Mouse (Mus musculus): Measurements from ENCODE around the gene Mlec. TPM values are rescaled to one million over a fixed set of nuclear protein-coding genes. Genes with fewer than 3 reads are reported as not detected.
A peak's percentile ranks its signal among the peaks of the same experiment; 100 is the strongest.
"Not testable (repeated sequence)": the region's sequence is repeated elsewhere in the genome, so short reads cannot be mapped to it uniquely, and the experiment has no call there.

The Mlec gene
- total RNA-seq, 2 experiments from 2014 or later = 198 to 217 TPM

DNA sequence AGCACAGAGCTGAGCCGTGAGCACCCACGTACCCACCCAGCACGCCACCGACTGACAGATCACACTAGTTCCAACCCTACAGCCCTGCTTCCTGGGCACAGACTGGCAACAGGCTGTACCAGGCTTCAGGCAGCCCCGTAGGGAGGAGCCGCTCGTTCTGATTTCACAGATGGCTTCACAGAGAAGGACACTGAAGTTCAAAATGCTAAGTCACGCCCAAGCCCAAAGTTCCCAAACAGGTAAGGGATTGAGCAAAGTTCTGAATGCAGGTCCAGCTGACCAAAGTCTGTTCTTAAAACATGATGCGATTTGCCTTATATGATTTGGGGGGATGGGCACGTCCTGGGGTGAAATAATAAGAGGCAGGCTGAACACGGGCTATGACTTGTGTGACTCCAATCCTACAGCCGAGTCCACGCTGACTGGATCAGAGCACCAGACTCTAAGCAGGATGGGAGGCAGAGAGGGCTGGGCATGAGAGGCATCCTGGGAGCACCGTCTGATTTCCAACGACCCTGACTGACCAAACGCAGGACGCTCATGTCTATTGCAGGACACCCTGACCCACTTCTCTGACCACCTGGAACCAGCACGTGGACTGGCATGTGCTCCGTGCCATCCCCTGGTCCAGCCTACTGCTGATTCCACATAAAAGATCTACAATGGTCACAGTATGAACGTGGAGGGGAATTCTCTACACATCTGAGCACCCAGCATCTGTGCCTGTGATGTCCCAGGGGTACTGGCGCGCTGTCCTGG, 30.4 kb downstream of the Mlec start:
- DNase-seq (ENCODE audit: low spot score in 2 of 2) = no peak

DNA sequence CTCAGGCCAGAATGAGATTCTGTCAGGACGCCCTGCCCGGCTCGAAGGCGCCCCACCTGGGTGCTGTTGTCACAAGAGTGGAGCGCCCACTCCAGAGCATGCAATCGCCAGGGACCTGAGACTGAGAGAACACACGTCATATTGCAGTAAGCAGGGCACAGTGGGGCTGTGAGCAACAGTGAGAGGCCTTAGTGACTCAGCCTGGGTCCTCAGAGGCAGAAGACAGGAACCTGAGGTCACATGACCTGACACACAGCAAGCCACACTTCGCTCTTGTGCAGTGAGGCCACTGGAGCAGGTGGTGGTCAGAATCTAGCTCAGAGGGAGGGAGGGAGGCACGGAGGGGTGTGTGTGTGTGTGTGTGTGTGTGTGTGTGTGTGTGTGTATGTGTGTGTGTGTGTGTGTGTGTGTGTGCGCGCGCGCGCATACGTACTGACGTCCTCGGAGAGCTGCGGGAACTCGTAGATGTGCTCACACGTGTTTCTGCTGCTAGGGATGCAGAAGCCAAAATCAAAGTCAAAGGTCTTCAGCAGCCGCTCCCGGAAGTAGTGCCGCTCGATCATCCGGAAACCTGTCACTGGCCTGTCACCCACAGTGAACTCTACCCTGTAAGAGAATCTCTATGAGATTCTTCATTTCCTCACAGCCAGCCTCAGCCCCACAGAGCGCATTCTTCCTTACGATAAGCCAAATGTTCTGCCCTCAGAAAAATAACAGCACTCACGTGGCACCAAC, 31.2 kb downstream of the Mlec start:
- DNase-seq (ENCODE audit: low spot score in 2 of 2) = no peak

DNA sequence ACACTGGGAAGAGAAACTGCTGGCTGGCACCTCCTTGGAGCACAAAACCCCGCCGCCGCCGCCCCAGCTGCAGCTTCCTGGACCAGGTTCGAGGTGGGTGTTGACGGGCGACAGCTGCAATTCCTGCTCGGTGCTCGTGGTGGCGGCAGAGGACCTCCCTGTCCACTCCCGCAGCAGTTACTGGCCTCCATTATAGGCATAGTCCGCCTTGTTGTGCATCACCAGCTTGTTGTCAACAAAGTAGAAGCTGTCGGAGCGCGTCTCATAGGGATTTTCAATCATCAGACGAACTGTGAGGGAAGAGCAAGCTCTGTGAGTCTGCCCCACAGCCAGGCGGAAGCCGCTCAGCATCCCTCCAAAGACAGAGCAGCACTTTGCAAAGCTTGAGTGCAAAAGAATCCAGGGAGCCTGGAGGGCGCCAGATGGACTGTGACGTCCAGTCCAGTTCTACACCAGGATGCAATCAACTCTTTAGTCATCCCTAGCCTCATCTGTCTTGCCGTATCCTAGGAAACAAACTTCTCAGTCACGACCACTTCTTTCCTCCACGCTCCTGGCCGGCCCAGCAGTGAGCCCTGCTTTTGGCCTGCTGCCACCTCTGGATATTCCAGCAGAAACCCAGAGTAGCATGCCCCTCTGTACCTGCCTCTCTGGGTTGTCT, 32.6 kb downstream of the Mlec start:
- DNase-seq (ENCODE audit: low spot score in 2 of 2) = peak; percentile 62 to 84

DNA sequence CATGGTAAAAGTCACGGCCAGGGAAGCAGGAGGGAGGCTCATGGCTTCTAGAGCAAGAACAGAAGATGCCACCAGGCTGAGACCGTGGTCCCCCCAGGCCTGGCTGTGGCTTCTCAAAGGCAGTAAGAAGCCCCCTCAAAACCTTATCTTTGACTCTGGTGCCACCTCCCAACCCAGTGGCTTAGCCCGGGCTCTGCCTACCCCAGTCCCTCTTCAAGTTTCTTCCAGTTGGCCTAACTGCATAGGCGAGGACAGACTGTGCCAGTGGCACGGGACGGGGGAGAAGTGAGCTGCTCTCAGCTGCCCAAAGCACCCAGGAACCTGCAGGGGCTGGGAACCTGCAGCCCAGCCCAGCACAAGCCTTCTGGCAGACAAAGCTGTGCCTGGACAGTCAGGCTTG, 33.3 kb downstream of the Mlec start:
- no peak for DNase-seq (ENCODE audit: low spot score in 2 of 2)

DNA sequence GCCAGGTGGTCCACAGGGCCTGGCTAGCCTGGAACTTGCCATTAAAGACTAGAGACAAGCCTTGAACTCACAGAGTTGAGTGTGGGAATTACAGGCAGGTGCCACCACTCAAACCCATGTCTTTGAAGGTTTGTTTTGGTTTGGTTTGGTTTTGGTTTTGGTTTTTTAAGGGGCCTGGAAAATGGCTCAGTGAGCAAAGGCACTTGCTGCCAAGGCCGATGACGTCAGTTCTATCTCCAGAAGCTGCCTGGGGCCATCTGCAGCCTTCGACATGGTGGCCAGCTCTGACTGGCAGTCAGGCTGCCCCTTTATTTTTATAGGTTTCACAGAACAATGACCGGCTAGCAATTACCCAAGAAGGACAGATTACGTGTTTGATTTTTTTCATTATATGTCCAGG, 37.0 kb downstream of the Mlec start:
- no peak for DNase-seq (ENCODE audit: low spot score in 2 of 2)

DNA sequence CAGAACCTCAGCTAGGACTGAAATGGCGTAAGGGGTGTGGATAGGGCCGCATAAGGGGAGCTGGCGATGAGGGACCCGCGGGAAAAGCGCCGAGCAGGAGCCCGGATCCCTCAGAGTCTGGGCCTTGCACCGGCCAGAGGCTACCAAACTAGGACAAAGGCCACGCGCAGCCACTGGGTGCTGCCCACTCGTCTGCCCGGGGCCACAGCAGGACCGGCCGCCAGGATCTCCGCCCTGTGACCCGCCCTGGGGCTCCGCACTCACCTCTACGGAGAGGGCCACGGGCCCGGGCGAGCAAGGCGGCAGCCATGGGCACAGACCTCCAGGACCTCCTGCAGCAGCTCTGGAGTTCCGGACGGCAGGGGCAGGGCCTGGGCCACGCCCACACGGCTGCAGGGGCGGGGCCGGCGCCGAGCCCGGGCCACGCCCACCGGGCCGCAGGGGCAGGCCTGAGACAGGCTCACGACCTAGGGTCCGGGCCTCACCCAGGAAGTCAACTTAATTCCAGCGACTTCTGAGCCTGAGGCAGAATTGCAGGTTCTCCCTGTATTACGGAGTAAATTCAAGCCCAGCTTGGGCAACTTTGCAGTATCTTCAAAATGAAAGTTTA, 38.9 kb downstream of the Mlec start, which contains the start of gene Acads:
Gene Acads (minus strand): TSS at position 386 of the 610 bp plus-strand sequence.
- peak; percentile 76 to 80 for DNase-seq (ENCODE audit: low spot score in 2 of 2)

DNA sequence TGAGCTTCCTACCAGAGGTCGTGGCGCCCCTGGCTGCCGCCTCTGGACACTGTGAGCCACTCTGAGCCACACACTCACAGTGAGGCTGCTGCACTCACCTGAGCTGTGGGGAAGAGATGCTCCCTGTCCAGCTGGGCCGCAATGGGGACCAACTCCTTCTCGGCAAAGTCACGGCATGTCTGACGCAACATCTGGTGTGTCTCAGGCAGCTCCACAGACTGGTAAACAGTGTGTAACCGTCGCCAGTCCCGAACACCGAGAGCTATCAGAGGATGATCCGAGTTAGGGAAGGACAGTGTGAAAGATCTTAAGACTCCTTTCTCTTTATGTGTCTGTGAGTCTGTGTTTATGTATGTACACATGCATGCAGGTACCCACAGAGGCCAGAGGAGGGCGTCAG, 40.5 kb downstream of the Mlec start:
- no peak for DNase-seq (ENCODE audit: low spot score in 2 of 2)

DNA sequence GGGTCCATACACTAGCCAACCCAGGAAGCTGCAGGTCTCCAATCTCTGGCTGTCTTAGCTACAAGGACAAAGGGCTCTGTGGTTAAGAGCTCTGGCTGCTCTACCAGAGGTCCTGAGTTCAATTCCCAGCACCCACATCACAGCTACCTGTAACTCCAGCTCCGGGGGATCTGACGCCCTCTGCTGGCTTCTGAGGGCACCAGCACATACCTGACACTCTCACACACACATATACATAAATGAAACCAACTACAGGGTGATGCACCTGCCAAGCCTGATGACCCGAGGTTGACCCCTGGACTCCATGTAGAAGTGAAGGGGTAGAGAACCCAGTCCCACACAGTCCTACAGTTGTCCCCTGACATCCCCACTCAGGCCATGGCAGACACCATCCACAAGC, 41.6 kb downstream of the Mlec start:
- DNase-seq (ENCODE audit: low spot score in 2 of 2) = no peak

DNA sequence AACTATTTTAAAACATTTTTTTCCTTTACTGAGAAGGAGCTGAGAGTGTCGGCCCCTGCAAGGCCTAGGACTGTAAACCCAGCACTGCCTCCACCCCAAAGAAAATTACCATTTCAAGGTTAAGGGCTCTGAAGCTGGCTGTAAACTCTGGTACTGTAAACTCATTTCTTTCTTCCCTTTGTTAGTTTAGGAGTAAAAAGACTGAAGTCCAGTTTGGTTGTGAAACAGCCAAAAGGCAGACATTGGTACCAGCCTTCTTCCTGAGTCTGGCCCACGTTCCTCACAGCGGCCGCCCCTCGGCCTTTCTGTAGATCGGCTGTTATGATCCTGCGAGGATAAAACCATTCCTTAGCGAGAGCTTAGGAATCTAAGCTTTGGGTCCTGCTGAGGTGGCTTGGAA, 43.5 kb downstream of the Mlec start:
- no peak for DNase-seq (ENCODE audit: low spot score in 2 of 2)

DNA sequence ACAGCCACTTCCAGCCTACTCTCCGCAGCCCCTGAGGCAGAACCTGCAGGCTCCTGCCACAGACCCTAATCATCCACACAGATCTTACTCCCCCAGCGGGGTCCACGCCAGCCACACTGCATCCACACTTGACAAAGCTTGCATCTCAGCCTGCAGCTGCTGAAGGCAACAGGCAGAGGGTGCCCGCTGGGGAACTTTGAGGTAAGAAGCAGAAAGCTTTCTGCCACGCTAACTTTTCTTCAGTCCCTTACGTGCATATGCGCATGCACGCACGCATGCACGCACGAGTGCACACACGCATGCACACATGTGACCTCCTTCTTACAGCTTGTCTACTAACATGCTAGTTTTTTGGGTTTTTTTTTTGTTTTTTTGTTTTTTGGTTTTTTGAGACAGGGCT, 44.7 kb downstream of the Mlec start:
- no peak for DNase-seq (ENCODE audit: low spot score in 2 of 2)

DNA sequence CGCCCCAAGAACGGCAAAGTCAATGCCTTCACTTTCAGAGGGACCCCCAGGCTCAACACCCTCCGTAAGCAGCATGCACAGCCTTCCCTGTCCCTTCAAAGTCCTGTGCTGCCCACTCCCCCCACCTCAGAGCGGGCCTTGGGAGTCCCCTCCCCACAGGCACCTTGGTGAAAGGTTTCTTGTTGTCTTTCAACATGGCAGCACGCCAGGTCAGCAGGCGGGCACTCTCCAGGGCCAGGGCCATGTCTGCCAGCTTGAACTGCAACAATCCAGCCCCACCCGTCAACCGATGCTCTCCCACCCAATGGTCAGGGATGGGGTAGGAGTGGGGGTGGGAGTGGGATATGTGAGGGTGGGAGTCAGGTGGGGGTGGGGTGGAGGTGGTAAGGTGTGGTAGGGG, 46.8 kb downstream of the Mlec start:
- DNase-seq (ENCODE audit: low spot score in 2 of 2) = no peak

DNA sequence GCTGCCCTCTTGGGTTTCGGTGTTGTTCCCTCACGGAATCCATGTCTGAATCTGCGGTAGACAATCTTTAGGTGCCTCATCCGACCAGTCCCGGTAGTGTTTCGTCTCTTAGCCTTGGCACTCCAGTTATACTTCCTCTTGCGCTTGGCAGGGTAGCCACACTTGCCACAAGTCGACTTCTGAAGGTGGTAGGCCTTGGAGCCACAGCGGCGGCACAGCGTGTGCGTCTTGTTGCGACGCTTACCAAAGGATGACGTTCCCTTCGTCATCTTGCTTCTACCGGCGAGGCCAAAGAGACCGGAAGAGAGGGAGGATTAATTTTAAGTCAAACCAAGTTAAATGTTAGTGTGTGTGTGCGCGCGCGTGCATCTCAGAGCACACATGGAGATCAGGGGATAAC, 54.7 kb downstream of the Mlec start:
- DNase-seq (ENCODE audit: low spot score in 2 of 2) = not testable (repeated sequence)

DNA sequence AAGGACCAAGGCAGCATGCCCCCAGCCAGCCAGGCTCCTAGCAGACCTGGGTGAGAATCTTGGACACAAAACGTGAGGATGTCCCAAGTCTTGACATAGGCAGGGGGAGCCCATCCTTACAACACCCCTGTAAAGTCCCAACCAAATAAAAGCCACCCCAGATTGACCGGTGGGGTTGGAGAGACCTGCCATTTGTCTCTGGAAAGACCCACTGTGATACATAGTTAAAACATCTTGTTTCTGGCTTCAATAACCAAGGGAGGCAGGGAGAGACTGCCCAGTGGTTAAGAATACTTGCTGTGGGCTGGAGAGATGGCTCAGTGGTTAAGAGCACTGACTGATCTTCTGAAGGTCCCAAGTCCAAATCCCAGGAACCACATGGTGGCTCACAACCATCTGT, 55.7 kb downstream of the Mlec start:
- DNase-seq (ENCODE audit: low spot score in 2 of 2) = no peak

DNA sequence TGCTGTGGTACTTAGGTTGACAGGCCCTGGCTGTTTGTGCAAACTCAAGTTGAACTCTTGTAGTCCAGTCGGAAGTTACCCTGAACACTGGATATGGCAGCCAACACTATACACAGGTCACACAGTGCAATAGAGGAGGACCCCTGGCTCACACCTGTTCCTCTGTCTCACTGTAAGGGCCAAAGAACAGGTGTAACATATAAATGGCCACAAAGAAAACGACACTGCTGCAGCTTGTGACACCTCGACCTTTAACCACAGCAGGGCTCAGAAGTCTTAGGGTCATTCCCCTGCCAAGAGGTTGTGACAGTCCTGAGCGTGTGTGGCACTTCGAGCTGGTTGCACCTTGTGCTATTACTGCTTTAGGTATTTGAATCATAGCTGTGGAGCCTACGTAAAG, 57.5 kb downstream of the Mlec start:
- DNase-seq (ENCODE audit: low spot score in 2 of 2) = no peak

DNA sequence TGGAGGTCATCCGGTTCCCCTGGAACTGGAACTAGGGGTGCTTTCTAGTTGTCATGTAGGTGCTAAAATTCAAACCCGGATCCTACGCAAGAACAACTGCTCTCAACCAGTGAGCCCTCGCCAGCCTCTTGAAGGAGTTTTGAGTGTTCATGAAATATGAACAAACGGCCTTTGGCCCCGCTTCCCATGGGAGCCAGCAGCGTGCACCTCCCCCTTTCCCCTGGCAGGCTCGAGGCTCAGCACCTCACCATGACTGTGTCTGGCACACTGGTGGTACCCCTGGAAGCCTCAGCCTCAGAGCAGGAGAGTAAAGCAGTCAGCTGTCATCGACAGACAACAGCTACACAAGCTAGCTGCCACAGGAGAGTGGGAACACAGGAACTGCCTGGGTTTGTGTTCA, 58.0 kb downstream of the Mlec start:
- no peak for DNase-seq (ENCODE audit: low spot score in 2 of 2)

DNA sequence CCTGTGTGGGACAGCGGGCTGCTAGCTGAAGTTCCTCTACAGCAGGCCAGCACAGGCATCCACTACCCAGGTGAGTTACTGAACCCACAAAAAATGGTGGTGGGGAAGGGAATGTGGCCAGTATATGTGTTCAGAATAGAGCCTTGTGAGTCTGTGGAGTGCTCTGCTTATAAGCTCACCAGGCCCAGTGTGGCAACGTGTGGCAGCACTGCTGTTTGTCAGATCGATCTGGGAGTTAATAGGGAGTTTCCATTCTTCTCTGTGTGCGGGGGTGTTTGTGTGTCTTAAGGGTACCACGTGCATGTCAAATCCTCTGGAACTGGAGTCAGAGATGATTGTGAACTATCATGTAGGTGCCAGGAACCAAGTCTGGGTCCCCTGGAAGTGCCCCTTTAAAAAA, 58.4 kb downstream of the Mlec start:
- no peak for DNase-seq (ENCODE audit: low spot score in 2 of 2)

DNA sequence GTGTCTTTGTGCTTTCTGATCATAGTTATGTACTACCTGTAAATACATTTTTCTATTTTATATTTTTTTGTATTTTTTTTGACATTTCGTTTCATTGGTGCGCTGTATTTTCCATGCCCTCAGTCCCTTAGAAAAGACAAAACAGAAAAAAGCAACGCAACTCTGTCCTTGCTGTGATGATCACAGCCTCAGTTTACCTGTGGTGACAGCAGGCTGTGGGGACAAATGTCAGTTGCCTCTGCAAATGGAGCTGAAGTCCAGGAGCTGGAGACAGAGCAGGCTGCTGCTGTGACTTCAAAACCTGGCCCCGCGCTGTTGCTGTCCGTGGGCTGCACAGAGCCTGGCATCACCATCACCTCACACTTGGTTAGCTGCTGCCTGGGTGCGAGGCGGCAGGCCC, 59.8 kb downstream of the Mlec start, which contains the start of gene Gm10401:
Gene Gm10401 (minus strand): TSS at position 101 of the 400 bp plus-strand sequence.
- DNase-seq (ENCODE audit: low spot score in 2 of 2) = no peak

Data from gastrocnemius, postnatal 4 days (tissue).